13 mouse cellular contexts compared by ENCODE assay signal in genomic region chr7:141457236-141457635, GRCm38 (mm10). TPM values are rescaled to one million over a fixed set of nuclear protein-coding genes. Genes with fewer than 3 reads are reported as not detected.
DNase-seq lines count a peak whose midpoint lies in the region; TF ChIP-seq lines count a peak whose summit lies in the region.
"Had no signal": no experiment of that assay in that cellular context is flagged by ENCODE, and none has a peak within 500 bp of the region (broad histone marks: within the 10 kb centered on the region; RNA-seq: fewer than 3 reads in every experiment).

No protein-coding gene starts in this region.

- H3K27ac ChIP-seq in gastrocnemius, adult 2 months: peak overlapping the region; percentile 100
- no peak overlapping the region for H3K27ac ChIP-seq in kidney, adult 2 months (ENCODE audit: insufficient read depth, low read depth, low read length)
- H3K27ac ChIP-seq: embryonic facial prominence, embryonic 13.5 days; midbrain, embryonic 13.5 days; neural tube, embryonic 12.5 days had no signal

- peak; percentile 19 for DNase-seq in adrenal gland, postnatal 10 days
- no peak for DNase-seq in adrenal gland, postnatal 36 days
- DNase-seq in gastrocnemius, adult 2 months: peak; percentile 27
- DNase-seq in gastrocnemius, adult 18-20 months (ENCODE audit: low spot score): no peak
- peak; percentile 14 for DNase-seq in kidney, postnatal 10 days
- no peak for DNase-seq in kidney, adult 2 months
- DNase-seq in thymus, postnatal 4 days: peak; percentile 11
- DNase-seq in thymus, postnatal 25 days: no peak
- DNase-seq: kidney, adult 8-10 months; lung, embryonic 14.5 days had no signal

- no peak for TF ChIP-seq POLR2A in kidney, adult 2 months (IDR thresholded peaks at IDR 0.05; ENCODE audit: low read depth, low read length)

- no peaks in the 10 kb centered on the region for H3K36me3 ChIP-seq in kidney, adult 2 months (ENCODE audit: control insufficient read depth, insufficient read depth, low read length)

- intact Hi-C loops in gastrocnemius, adult 2 months (cut with DNase I): loop anchor here (5.0 kb wide), 1 partner anchor 45 kb away; the partner anchor contains the start of gene Gatd1

- H3K27me3 ChIP-seq in kidney, adult 2 months (replicated peaks; ENCODE audit: control insufficient read depth, insufficient read depth, low read length): no peaks in the 10 kb centered on the region

- 94% methylated on average over 14 of the region's 14 CpGs for WGBS in kidney, adult 2 months

- H3K4me3 ChIP-seq in gastrocnemius, adult 2 months: peak overlapping the region; percentile 86
- H3K4me3 ChIP-seq in kidney, adult 2 months (ENCODE audit: insufficient read depth, low read depth, low read length): no peak overlapping the region
- H3K4me3 ChIP-seq: midbrain, embryonic 13.5 days; neural tube, embryonic 12.5 days had no signal

- TF ChIP-seq CTCF in gastrocnemius, adult 2 months (IDR thresholded peaks at IDR 0.05): no peak
- TF ChIP-seq CTCF in kidney, adult 2 months (conservative IDR thresholded peaks at IDR 0.05; ENCODE audit: insufficient read depth, insufficient read length, low read depth, low read length): no peak

- peaks cover 12% of the 10 kb centered on the region for H3K4me1 ChIP-seq in kidney, adult 2 months (ENCODE audit: control insufficient read depth, insufficient read depth, low read length)

RNA-seq across cellular contexts. Expression of gene Pnpla2, which starts 2.2 kb away (rescaled TPM):
- 1,000 to 10,000 TPM; 1,181 to 1,292 TPM for total RNA-seq in adrenal gland, postnatal 10 days (2021)
- 100 to 1,000 TPM; 875 to 879 TPM for total RNA-seq in adrenal gland, postnatal 36 days (2021)
- total RNA-seq in gastrocnemius, adult 2 months (2021): 100 to 1,000 TPM; 345 to 348 TPM
- 100 to 1,000 TPM; 288 to 309 TPM for total RNA-seq in gastrocnemius, adult 18-20 months (2021)
- polyA plus RNA-seq in kidney, adult 2 months (2012; rRNA removed): 350 and 353 TPM in 2 replicates

RNA-seq across cellular contexts. Expression of gene Cracr2b, which starts 3.7 kb away (rescaled TPM):
- 10 to 100 TPM; 16.8 to 19.6 TPM for total RNA-seq in adrenal gland, postnatal 10 days (2021)
- total RNA-seq in adrenal gland, postnatal 36 days (2021): 10 to 100 TPM in 1 of 2 experiments, 1 to 10 TPM in 1; 9.5 to 13.1 TPM
- 1 to 10 TPM; 6.1 to 6.3 TPM for total RNA-seq in gastrocnemius, adult 2 months (2021)
- 1 to 10 TPM; 7.2 to 8.9 TPM for total RNA-seq in gastrocnemius, adult 18-20 months (2021)
- polyA plus RNA-seq in kidney, adult 2 months (2012; rRNA removed): 15.3 and 22.2 TPM in 2 replicates

RNA-seq across cellular contexts. Expression of gene Cd151, which starts 10.0 kb away (rescaled TPM):
- total RNA-seq in adrenal gland, postnatal 10 days (2021): 100 to 1,000 TPM; 184 to 198 TPM
- total RNA-seq in adrenal gland, postnatal 36 days (2021): 100 to 1,000 TPM; 331 to 418 TPM
- total RNA-seq in gastrocnemius, adult 2 months (2021): 10 to 100 TPM; 83.2 to 90.2 TPM
- total RNA-seq in gastrocnemius, adult 18-20 months (2021): 10 to 100 TPM; 82.6 to 90.7 TPM
- polyA plus RNA-seq in kidney, adult 2 months (2012; rRNA removed): 274 and 343 TPM in 2 replicates

RNA-seq across cellular contexts. Expression of gene Rplp2, which starts 10.1 kb away (rescaled TPM):
- total RNA-seq in adrenal gland, postnatal 10 days (2021): 1,000 to 10,000 TPM; 1,282 to 1,421 TPM
- total RNA-seq in adrenal gland, postnatal 36 days (2021): 1,000 to 10,000 TPM; 1,094 to 1,114 TPM
- 100 to 1,000 TPM; 567 to 623 TPM for total RNA-seq in gastrocnemius, adult 2 months (2021)
- total RNA-seq in gastrocnemius, adult 18-20 months (2021): 100 to 1,000 TPM; 526 to 630 TPM
- 423 and 734 TPM in 2 replicates for polyA plus RNA-seq in kidney, adult 2 months (2012; rRNA removed)

RNA-seq across cellular contexts. Expression of gene Pidd1, which starts 13.4 kb away (rescaled TPM):
- 1 to 10 TPM; 2.4 to 7.3 TPM for total RNA-seq in adrenal gland, postnatal 10 days (2021)
- 1 to 10 TPM; 1.5 to 2.3 TPM for total RNA-seq in adrenal gland, postnatal 36 days (2021)
- total RNA-seq in gastrocnemius, adult 2 months (2021): under 1 TPM; 0.08 to 0.20 TPM
- total RNA-seq in gastrocnemius, adult 18-20 months (2021): under 1 TPM; 0.09 to 0.14 TPM
- polyA plus RNA-seq in kidney, adult 2 months (2012; rRNA removed): 4.5 and 5.2 TPM in 2 replicates

Comparison
In these comparisons a context has a peak if more than half of its experiments do, and no peak if none do; other contexts are left out.
1. DNase-seq: peak in adrenal gland, postnatal 10 days (single experiment), gastrocnemius, adult 2 months (single experiment), kidney, postnatal 10 days (single experiment) and thymus, postnatal 4 days (single experiment); none in adrenal gland, postnatal 36 days (0 of 2), gastrocnemius, adult 18-20 months (single experiment), kidney, adult 2 months (single experiment) and thymus, postnatal 25 days (single experiment).